Mouse (Mus musculus) megakaryocyte, adult 5-6 weeks (primary cell): Measurements from ENCODE around the gene Cep72. TPM values are rescaled to one million over a fixed set of nuclear protein-coding genes. Genes with fewer than 3 reads are reported as not detected.

Source experiments
- total RNA-seq, 2 experiments: library from RNA; stranded (forward) in 1 of 2; stranded (reverse) in 1 of 2; fragments of 153-499, 151-499 nt in 1 of 2; fragments of 221-1000, 200-1000 nt in 1 of 2; gene quantifications; 2 replicates each; pipeline versions ENCODE4 v1.2.3 to v1.2.4; 2015 to 2017

Gene Cep72
- total RNA-seq, 2 experiments from 2014 or later: 8.2 to 8.9 TPM

Other genes with a start within 250 kb of the Cep72 start
- gene Nkd2, start 214.7 kb downstream of the Cep72 start, total RNA-seq (2015): not detected in 2 replicates
- 0.07 TPM in 1 of 2 replicates, not detected in the other for gene Nkd2, start 214.7 kb downstream of the Cep72 start, total RNA-seq (2017)
- gene Trip13, start 124.5 kb downstream of the Cep72 start, total RNA-seq (2015): 26.9 and 30.8 TPM in 2 replicates
- gene Trip13, start 124.5 kb downstream of the Cep72 start, total RNA-seq (2017): 18.4 and 23.7 TPM in 2 replicates
- 58.4 and 67.9 TPM in 2 replicates for gene Brd9, start 124.5 kb downstream of the Cep72 start, total RNA-seq (2015)
- 117 and 154 TPM in 2 replicates for gene Brd9, start 124.5 kb downstream of the Cep72 start, total RNA-seq (2017)
- gene Zdhhc11, start 98.4 kb downstream of the Cep72 start, total RNA-seq (2015): not detected in 2 replicates
- not detected in 2 replicates for gene Zdhhc11, start 98.4 kb downstream of the Cep72 start, total RNA-seq (2017)
- 0.05 and 0.16 TPM in 2 replicates for gene Tppp, start 52.9 kb downstream of the Cep72 start, total RNA-seq (2015)
- gene Tppp, start 52.9 kb downstream of the Cep72 start, total RNA-seq (2017): 0.08 and 0.51 TPM in 2 replicates
- not detected in 2 replicates for gene Slc9a3, start 59.2 kb upstream of the Cep72 start, total RNA-seq (2015)
- gene Slc9a3, start 59.2 kb upstream of the Cep72 start, total RNA-seq (2017): not detected in 2 replicates
- gene Exoc3, start 146.4 kb upstream of the Cep72 start, total RNA-seq (2015): 29.4 and 36.1 TPM in 2 replicates
- 51.0 and 52.6 TPM in 2 replicates for gene Exoc3, start 146.4 kb upstream of the Cep72 start, total RNA-seq (2017)
- gene Ahrr, start 230.0 kb upstream of the Cep72 start, total RNA-seq (2015): 0.29 and 1.3 TPM in 2 replicates
- gene Ahrr, start 230.0 kb upstream of the Cep72 start, total RNA-seq (2017): 1.1 TPM in 2 replicates